Mouse (Mus musculus) bone marrow macrophage, adult 2 months (primary cell): Measurements from ENCODE around the gene Ghdc.

Experiments
- CTCF ChIP-seq: IDR thresholded peaks from 2 replicates; pipeline ENCODE4 v1.5.1; 2012; ENCODE audit warnings: low read depth, mild to moderate bottlenecking, low read length, moderate library complexity
- POLR2A ChIP-seq: IDR thresholded peaks from 2 replicates; pipeline ENCODE4 v1.6.1; 2012; ENCODE audit warnings: mild to moderate bottlenecking, low read depth, low read length, borderline replicate concordance

DNA sequence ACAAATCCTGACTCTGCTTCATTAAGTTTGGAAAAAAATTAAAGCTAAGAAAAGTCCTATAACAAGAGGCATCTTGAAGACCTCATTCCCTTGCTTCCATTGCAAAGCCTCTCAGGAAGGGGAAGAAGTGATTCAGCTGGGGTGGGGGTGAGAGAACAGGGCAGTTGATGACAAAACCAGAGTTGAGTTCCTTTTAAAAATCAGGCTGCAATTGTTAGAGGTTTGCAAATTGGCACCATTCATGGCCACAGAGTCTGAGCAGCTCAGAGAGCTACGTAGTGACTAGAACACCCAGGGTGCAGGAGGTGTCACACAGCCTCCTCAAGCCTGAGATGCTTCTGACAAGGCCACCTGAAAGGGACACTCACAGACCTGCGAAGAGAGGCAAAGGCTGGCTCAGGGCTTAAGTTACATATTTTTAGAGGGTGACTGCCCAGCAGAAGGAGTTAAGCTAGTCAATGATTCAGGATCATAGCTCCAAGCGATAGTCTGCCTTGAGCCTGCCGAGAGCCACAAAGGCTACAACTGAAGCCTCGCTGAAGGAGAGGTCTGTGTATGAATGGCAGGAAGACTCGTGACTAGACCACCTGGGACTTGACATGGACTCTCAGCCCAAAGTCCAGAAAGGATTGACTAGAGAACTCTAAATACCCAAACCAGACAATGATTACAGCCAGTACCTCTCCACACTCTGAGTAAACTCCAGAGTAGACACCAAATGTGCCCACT, 40.1 kb downstream of the Ghdc start:
- TF ChIP-seq CTCF = no peak
- TF ChIP-seq POLR2A = no peak
